Mouse (Mus musculus): ENCODE measurements around the gene Slamf9.

- no peak for TF ChIP-seq POLR2A (IDR thresholded peaks at IDR 0.05; ENCODE audit: extremely low read depth, insufficient read depth, low read length)
- TF ChIP-seq CTCF (IDR thresholded peaks at IDR 0.05; ENCODE audit: extremely low read depth, insufficient read depth, low read length): 0 out of 2 replicates have a peak, but pooled peaks have one; percentile 2
These were observed 6.6 kb downstream of the Slamf9 start, which contains the start of gene Igsf9 for GRCm38 (mm10) chr1:172481540-172482280.
